Mouse (Mus musculus): Measurements from ENCODE around the gene Phactr4.
A peak's percentile ranks its signal among the peaks of the same experiment; 100 is the strongest.

- TF ChIP-seq TBP (IDR thresholded peaks at IDR 0.05; ENCODE audit: low read depth, low read length) (0 out of 2 replicates have a peak, but pooled peaks have one; percentile 9), KAT2A (conservative IDR thresholded peaks at IDR 0.05; ENCODE audit: low read depth, low read length) (peak; percentile 31), POLR2A (IDR thresholded peaks at IDR 0.05; ENCODE audit: control insufficient read depth in 1 of 2, insufficient read depth in 1 of 2, low read depth in 1 of 2, low read length in 2 of 2, poor library complexity in 1 of 2) (peak in 1 of 2 experiments; percentile 31; a peak in 2 of 4 replicates)
Observed at GRCm38 (mm10) chr4:132309140-132309848, 113.0 kb downstream of the Phactr4 start.
